Mouse (Mus musculus) heart, embryonic 15.5 days (tissue): ENCODE data around the gene Col26a1. TPM values are rescaled to one million over a fixed set of nuclear protein-coding genes. Genes with fewer than 3 reads are reported as not detected.

Experiments used
- ATAC-seq: fragments of 200-750 bp; cut with Nextera tagmentation; replicated peaks from 2 replicates; pipeline ENCODE4 v1.8.0; 2017; ENCODE audit warnings: low read depth, moderate TSS enrichment; ENCODE audit not compliant: insufficient number of reproducible peaks, insufficient read depth, low FRiP score
- H3K27ac ChIP-seq: fragments of 300-500 bp; sonication (generic); 2 replicates; pipeline ENCODE4 v1.5.1; 2015; ENCODE audit warnings: mild to moderate bottlenecking, inconsistent platforms
- H3K27me3 ChIP-seq: fragments of 300-500 bp; sonication (generic); 2 replicates; pipeline ENCODE4 v1.6.1; 2015; ENCODE audit warnings: inconsistent platforms
- H3K36me3 ChIP-seq: fragments of 300-500 bp; sonication (generic); 2 replicates; pipeline ENCODE4 v1.6.1; 2015; ENCODE audit warnings: mild to moderate bottlenecking, inconsistent platforms
- H3K4me1 ChIP-seq: fragments of 300-500 bp; sonication (generic); replicated peaks from 2 replicates; pipeline ENCODE4 v1.6.1; 2015; ENCODE audit warnings: inconsistent platforms
- H3K4me2 ChIP-seq: fragments of 300-500 bp; sonication (generic); 2 replicates; pipeline ENCODE4 v1.6.1; 2015; ENCODE audit warnings: inconsistent platforms, mild to moderate bottlenecking, moderate library complexity
- H3K4me3 ChIP-seq: fragments of 300-500 bp; sonication (generic); 2 replicates; pipeline ENCODE4 v1.5.1; 2015; ENCODE audit warnings: mild to moderate bottlenecking, inconsistent platforms
- H3K9ac ChIP-seq: fragments of 300-500 bp; sonication (generic); 2 replicates; pipeline ENCODE4 v1.6.1; 2015; ENCODE audit warnings: mild to moderate bottlenecking, inconsistent platforms
- H3K9me3 ChIP-seq: fragments of 300-500 bp; sonication (generic); replicated peaks from 2 replicates; pipeline ENCODE4 v1.6.1; 2016; ENCODE audit warnings: inconsistent platforms
- WGBS: fragments of 180-500 bp; shearing (Covaris S2); methylation state at CpG from one replicate; pipeline ENCODE4 v1.1.7; 2015; ENCODE audit warnings: mixed read lengths; 5-methylcytosine and 5-hydroxymethylcytosine counted together
- polyA plus RNA-seq: library from polyadenylated mRNA; unstranded; fragments of >200 nt; fragmentation: Nextera tagmentation; extraction: Ambion mirVana; gene quantifications from 2 replicates; pipeline ENCODE4 v1.2.1, GENCODE M21; 2015

The Col26a1 gene
- polyA plus RNA-seq, 1 experiment from 2014 or later: 13.9 TPM

GRCm38 (mm10) chr5:136880101-136880500 lies 2.9 kb downstream of the Col26a1 start:
- peaks cover 17% of the 10 kb centered on the region for H3K4me1 ChIP-seq
- no peak overlapping the region for H3K4me2 ChIP-seq
- peaks cover 50% of the 10 kb centered on the region for H3K27me3 ChIP-seq
- no peak overlapping the region for H3K9ac ChIP-seq
- H3K9me3 ChIP-seq: no peaks in the 10 kb centered on the region
- no peaks in the 10 kb centered on the region for H3K36me3 ChIP-seq
- WGBS: 78% methylated on average over 8 of the region's 8 CpGs
- ATAC-seq: no peak
- no peak overlapping the region for H3K27ac ChIP-seq
- H3K4me3 ChIP-seq: no peak overlapping the region

- H3K36me3 ChIP-seq: no peaks in the 10 kb centered on the region
- no peak overlapping the region for H3K9ac ChIP-seq
- H3K27ac ChIP-seq: no peak overlapping the region
- no peaks in the 10 kb centered on the region for H3K9me3 ChIP-seq
- no peak overlapping the region for H3K4me3 ChIP-seq
- ATAC-seq: no peak
- peaks cover 5% of the 10 kb centered on the region; the same call in 1 of the 2 replicates for H3K4me1 ChIP-seq
- no peaks in the 10 kb centered on the region for H3K27me3 ChIP-seq
- no peak overlapping the region for H3K4me2 ChIP-seq
- 51% methylated on average over 10 of the region's 10 CpGs for WGBS
Observed at GRCm38 (mm10) chr5:136874271-136874670, 8.7 kb downstream of the Col26a1 start.

- Histone ChIP-seq H3K9me3 (no peaks in the 10 kb centered on the region), H3K4me1 (peaks cover 5% of the 10 kb centered on the region; the same call in 1 of the 2 replicates), H3K4me2 (no peak overlapping the region), H3K27ac (no peak overlapping the region), H3K4me3 (no peak overlapping the region), H3K36me3 (no peaks in the 10 kb centered on the region), H3K9ac (no peak overlapping the region), H3K27me3 (no peaks in the 10 kb centered on the region)
- 75% methylated on average over 8 of the region's 8 CpGs for WGBS
- ATAC-seq: no peak
Observed at GRCm38 (mm10) chr5:136872417-136872816, 10.6 kb downstream of the Col26a1 start.

- ATAC-seq: no peak
- Histone ChIP-seq H3K27me3 (no peaks in the 10 kb centered on the region), H3K9ac (no peak overlapping the region), H3K9me3 (no peaks in the 10 kb centered on the region), H3K4me2 (no peak overlapping the region), H3K36me3 (no peaks in the 10 kb centered on the region), H3K4me3 (no peak overlapping the region), H3K27ac (no peak overlapping the region; the same call in 1 of the 2 replicates), H3K4me1 (peaks cover 5% of the 10 kb centered on the region; the same call in 1 of the 2 replicates)
- 46% methylated on average over 10 of the region's 10 CpGs for WGBS
Observed at GRCm38 (mm10) chr5:136869451-136870114, 13.4 kb downstream of the Col26a1 start.

GRCm38 (mm10) chr5:136867706-136868105 lies 15.3 kb downstream of the Col26a1 start:
- Histone ChIP-seq H3K9me3 (no peaks in the 10 kb centered on the region), H3K36me3 (no peaks in the 10 kb centered on the region), H3K9ac (no peak overlapping the region), H3K27me3 (peaks cover 3% of the 10 kb centered on the region; the same call in 1 of the 2 replicates), H3K27ac (no peak overlapping the region), H3K4me3 (no peak overlapping the region), H3K4me1 (peaks cover 19% of the 10 kb centered on the region), H3K4me2 (no peak overlapping the region)
- 60% methylated on average over 5 of the region's 5 CpGs for WGBS
- ATAC-seq: no peak

- H3K4me1 ChIP-seq: peaks cover 21% of the 10 kb centered on the region
- peak overlapping the region; percentile 77 for H3K27ac ChIP-seq
- no peak overlapping the region for H3K9ac ChIP-seq
- H3K36me3 ChIP-seq: no peaks in the 10 kb centered on the region
- peak; percentile 72 for ATAC-seq
- peak overlapping the region; percentile 42 for H3K4me2 ChIP-seq
- H3K4me3 ChIP-seq: no peak overlapping the region
- H3K9me3 ChIP-seq: no peaks in the 10 kb centered on the region
- 8% methylated on average over 14 of the region's 14 CpGs for WGBS
- H3K27me3 ChIP-seq: peaks cover 25% of the 10 kb centered on the region
Observed at GRCm38 (mm10) chr5:136863961-136864674, 18.9 kb downstream of the Col26a1 start.

- no peak for ATAC-seq
- 48% methylated on average over 9 of the region's 9 CpGs for WGBS
- no peaks in the 10 kb centered on the region for H3K9me3 ChIP-seq
- H3K4me1 ChIP-seq: peaks cover 21% of the 10 kb centered on the region
- 0 out of 2 replicates have a peak overlapping the region, but pooled peaks have one; percentile 6 for H3K9ac ChIP-seq
- H3K36me3 ChIP-seq: no peaks in the 10 kb centered on the region
- H3K27me3 ChIP-seq: peaks cover 25% of the 10 kb centered on the region
- peak overlapping the region; percentile 77 for H3K27ac ChIP-seq
- no peak overlapping the region for H3K4me3 ChIP-seq
- no peak overlapping the region for H3K4me2 ChIP-seq
Observed at GRCm38 (mm10) chr5:136863276-136863675, 19.7 kb downstream of the Col26a1 start.

GRCm38 (mm10) chr5:136862806-136863205 lies 20.2 kb downstream of the Col26a1 start:
- H3K9ac ChIP-seq: 0 out of 2 replicates have a peak overlapping the region, but pooled peaks have one; percentile 6
- no peak overlapping the region for H3K4me3 ChIP-seq
- 60% methylated on average over 4 of the region's 4 CpGs for whole genome bisulfite sequencing
- H3K27ac ChIP-seq: 0 out of 2 replicates have a peak overlapping the region, but pooled peaks have one; percentile 77
- H3K27me3 ChIP-seq: peaks cover 25% of the 10 kb centered on the region
- H3K4me1 ChIP-seq: peaks cover 21% of the 10 kb centered on the region
- no peak overlapping the region for H3K4me2 ChIP-seq
- H3K36me3 ChIP-seq: no peaks in the 10 kb centered on the region
- no peaks in the 10 kb centered on the region for H3K9me3 ChIP-seq
- no peak for ATAC-seq

GRCm38 (mm10) chr5:136861191-136861940 lies 21.6 kb downstream of the Col26a1 start:
- peaks cover 21% of the 10 kb centered on the region for H3K4me1 ChIP-seq
- 22% methylated on average over 20 of the region's 20 CpGs for WGBS
- H3K4me3 ChIP-seq: 0 out of 2 replicates have a peak overlapping the region, but pooled peaks have one; percentile 13
- peak overlapping the region; percentile 32 for H3K4me2 ChIP-seq
- ATAC-seq: no peak
- H3K27me3 ChIP-seq: peaks cover 25% of the 10 kb centered on the region
- no peak overlapping the region for H3K27ac ChIP-seq
- H3K9me3 ChIP-seq: no peaks in the 10 kb centered on the region
- H3K36me3 ChIP-seq: no peaks in the 10 kb centered on the region
- peak overlapping the region; percentile 15; the same call in 1 of the 2 replicates for H3K9ac ChIP-seq

- H3K27me3 ChIP-seq: no peaks in the 10 kb centered on the region
- H3K27ac ChIP-seq: no peak overlapping the region
- 81% methylated on average over 6 of the region's 6 CpGs for WGBS
- no peak for ATAC-seq
- H3K4me3 ChIP-seq: no peak overlapping the region
- no peaks in the 10 kb centered on the region for H3K36me3 ChIP-seq
- no peak overlapping the region for H3K4me2 ChIP-seq
- no peak overlapping the region for H3K9ac ChIP-seq
- H3K4me1 ChIP-seq: no peaks in the 10 kb centered on the region
- no peaks in the 10 kb centered on the region for H3K9me3 ChIP-seq
Observed at GRCm38 (mm10) chr5:136850716-136851115, 32.3 kb downstream of the Col26a1 start.
